Mouse (Mus musculus) adrenal gland, adult 18-20 months (tissue): ENCODE measurements around the gene Rab11fip5. TPM values are rescaled to one million over a fixed set of nuclear protein-coding genes. Genes with fewer than 3 reads are reported as not detected.
A peak's percentile ranks its signal among the peaks of the same experiment; 100 is the strongest.

ENCODE experiments used
- DNase-seq, 2 experiments: peaks; one replicate each; pipeline ENCODE4 v3.0.0; 2021 to 2022; ENCODE audit warnings: low spot score in 2 of 2
- total RNA-seq, 2 experiments: library from RNA; stranded (reverse); gene quantifications; 1 replicate in 1 of 2; 2 replicates in 1 of 2; pipeline ENCODE4 v1.2.3; 2021

Gene Rab11fip5
- total RNA-seq, 2 experiments from 2014 or later, result 26.1 to 29.2 TPM

GRCm38 (mm10) chr6:85320445-85320866, 54.0 kb downstream of the Rab11fip5 start:
- DNase-seq, result no peak

- no peak for DNase-seq
Measured at GRCm38 (mm10) chr6:85316211-85316610, 58.2 kb downstream of the Rab11fip5 start.

- no peak for DNase-seq
Measured at GRCm38 (mm10) chr6:85314064-85314798, 60.2 kb downstream of the Rab11fip5 start.

- DNase-seq, result no peak
Measured at GRCm38 (mm10) chr6:85307894-85308293, 66.5 kb downstream of the Rab11fip5 start.

- no peak for DNase-seq
Measured at GRCm38 (mm10) chr6:85306375-85306774, 68.1 kb downstream of the Rab11fip5 start.

GRCm38 (mm10) chr6:85305826-85306225, 68.6 kb downstream of the Rab11fip5 start:
- no peak for DNase-seq

GRCm38 (mm10) chr6:85304966-85305365, 69.5 kb downstream of the Rab11fip5 start:
- DNase-seq, result no peak

- DNase-seq, result no peak
Measured at GRCm38 (mm10) chr6:85302326-85303055, 71.9 kb downstream of the Rab11fip5 start.

- peak; percentile 22 to 51 for DNase-seq
Measured at GRCm38 (mm10) chr6:85295384-85296167, 78.9 kb downstream of the Rab11fip5 start.

GRCm38 (mm10) chr6:85294004-85294379, 80.4 kb downstream of the Rab11fip5 start:
- DNase-seq, result no peak

- no peak for DNase-seq
Measured at GRCm38 (mm10) chr6:85293255-85294003, 81.0 kb downstream of the Rab11fip5 start.

- DNase-seq, result no peak
Measured at GRCm38 (mm10) chr6:85290869-85291824, 83.3 kb downstream of the Rab11fip5 start.

GRCm38 (mm10) chr6:85288193-85288857, 86.1 kb downstream of the Rab11fip5 start:
- DNase-seq, result no peak

- no peak for DNase-seq
Measured at GRCm38 (mm10) chr6:85286283-85287047, 88.0 kb downstream of the Rab11fip5 start.
